Mouse (Mus musculus) midbrain, embryonic 11.5 days (tissue): ENCODE results near the gene Rtl1. TPM values are rescaled to one million over a fixed set of nuclear protein-coding genes. Genes with fewer than 3 reads are reported as not detected.

ENCODE experiments used
- ATAC-seq: fragments of 200-750 bp; cut with Nextera tagmentation; 2 replicates; pipeline ENCODE4 v1.8.0; 2017; ENCODE audit warnings: moderate TSS enrichment, moderate library complexity; ENCODE audit not compliant: low FRiP score
- DNase-seq: peaks from one replicate; pipeline ENCODE4 v3.0.0; 2015; ENCODE audit warnings: low spot score; ENCODE audit errors: missing footprints
- H3K27ac ChIP-seq: fragments of 300-500 bp; sonication (generic); 2 replicates; pipeline ENCODE4 v1.5.1; 2014; ENCODE audit warnings: low read depth, low read length
- H3K27me3 ChIP-seq: fragments of 300-500 bp; sonication (generic); 2 replicates; pipeline ENCODE4 v1.6.1; 2014; ENCODE audit warnings: mild to moderate bottlenecking, low read length, moderate library complexity, mixed read lengths; ENCODE audit not compliant: control insufficient read depth, insufficient read depth
- H3K36me3 ChIP-seq: fragments of 300-500 bp; sonication (generic); 2 replicates; pipeline ENCODE4 v1.6.1; 2014; ENCODE audit warnings: mild to moderate bottlenecking, low read length, moderate library complexity, mixed read lengths; ENCODE audit not compliant: control insufficient read depth, insufficient read depth
- H3K4me1 ChIP-seq: fragments of 300-500 bp; sonication (generic); 2 replicates; pipeline ENCODE4 v1.6.1; 2014; ENCODE audit warnings: low read length; ENCODE audit not compliant: control insufficient read depth, insufficient read depth
- H3K4me2 ChIP-seq: fragments of 300-500 bp; sonication (generic); 2 replicates; pipeline ENCODE4 v1.6.1; 2014; ENCODE audit warnings: mild to moderate bottlenecking, moderate library complexity
- H3K4me3 ChIP-seq: fragments of 300-500 bp; sonication (generic); 2 replicates; pipeline ENCODE4 v1.5.1; 2014; ENCODE audit warnings: low read depth, low read length
- H3K9ac ChIP-seq: fragments of 300-500 bp; sonication (generic); 2 replicates; pipeline ENCODE4 v1.6.1; 2014; ENCODE audit warnings: low read length
- H3K9me3 ChIP-seq: fragments of 300-500 bp; sonication (generic); 2 replicates; pipeline ENCODE4 v1.6.1; 2016; ENCODE audit warnings: low read length; ENCODE audit not compliant: control insufficient read depth
- WGBS: fragments of 180-500 bp; shearing (Covaris S2); extraction: QIAGEN DNeasy Blood & Tissue Kit; methylation state at CpG from one replicate; pipeline ENCODE4 v1.1.7; 2014; 5-methylcytosine and 5-hydroxymethylcytosine counted together
- polyA plus RNA-seq: library from polyadenylated mRNA; unstranded; fragments of >200 nt; fragmentation: Nextera tagmentation; extraction: Ambion mirVana; gene quantifications from 2 replicates; pipeline ENCODE4 v1.2.1, GENCODE M21; 2014

The Rtl1 gene
- polyA plus RNA-seq, 1 experiment from 2014 or later, result 0.59 TPM

DNA sequence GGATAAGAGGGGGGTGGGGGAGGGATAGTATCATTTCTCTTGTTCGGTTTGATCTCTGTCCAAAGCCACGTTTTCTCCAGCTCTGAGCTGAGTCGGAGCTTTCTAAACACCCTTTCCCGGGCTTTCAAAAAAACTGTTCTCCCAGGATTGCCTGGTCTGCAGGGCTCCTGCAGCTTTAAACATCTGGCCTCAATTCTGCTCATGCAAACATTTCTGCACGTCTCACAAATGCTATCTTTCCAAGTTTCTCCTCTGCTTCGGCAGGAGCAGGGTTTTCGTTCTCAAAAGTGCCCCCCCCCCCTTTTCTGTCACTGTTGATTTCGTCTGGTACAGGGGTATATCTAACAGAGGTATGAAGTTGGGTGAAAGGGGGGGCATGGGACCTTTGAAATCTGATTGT lies 3.9 kb downstream of the Rtl1 start:
- H3K27me3 ChIP-seq, result no peaks in the 10 kb centered on the region
- H3K4me2 ChIP-seq, result no peak overlapping the region
- peaks cover 4% of the 10 kb centered on the region; the same call in 1 of the 2 replicates for H3K36me3 ChIP-seq
- 66% methylated on average over 8 of the region's 8 CpGs for WGBS
- no peak overlapping the region for H3K9ac ChIP-seq
- H3K4me1 ChIP-seq, result no peaks in the 10 kb centered on the region
- ATAC-seq, result no peak
- no peaks in the 10 kb centered on the region for H3K9me3 ChIP-seq
- DNase-seq, result no peak
- no peak overlapping the region for H3K4me3 ChIP-seq
- no peak overlapping the region for H3K27ac ChIP-seq

GRCm38 (mm10) chr12:109595753-109596152 lies 4.4 kb downstream of the Rtl1 start:
- WGBS, result 83% methylated on average over 6 of the region's 6 CpGs
- Histone ChIP-seq H3K27ac (no peak overlapping the region), H3K27me3 (no peaks in the 10 kb centered on the region), H3K4me3 (no peak overlapping the region), H3K9me3 (no peaks in the 10 kb centered on the region), H3K4me1 (no peaks in the 10 kb centered on the region), H3K9ac (no peak overlapping the region), H3K36me3 (peaks cover 4% of the 10 kb centered on the region; the same call in 1 of the 2 replicates), H3K4me2 (no peak overlapping the region)
- no peak for ATAC-seq
- no peak for DNase-seq

GRCm38 (mm10) chr12:109594961-109595360 lies 5.2 kb downstream of the Rtl1 start:
- DNase-seq (no peak), ATAC-seq (no peak)
- Histone ChIP-seq H3K27ac (no peak overlapping the region), H3K4me1 (no peaks in the 10 kb centered on the region), H3K9ac (no peak overlapping the region), H3K4me2 (no peak overlapping the region), H3K27me3 (no peaks in the 10 kb centered on the region), H3K4me3 (no peak overlapping the region), H3K36me3 (peaks cover 4% of the 10 kb centered on the region; the same call in 1 of the 2 replicates), H3K9me3 (no peaks in the 10 kb centered on the region)
- 84% methylated on average over 7 of the region's 7 CpGs for WGBS

DNA sequence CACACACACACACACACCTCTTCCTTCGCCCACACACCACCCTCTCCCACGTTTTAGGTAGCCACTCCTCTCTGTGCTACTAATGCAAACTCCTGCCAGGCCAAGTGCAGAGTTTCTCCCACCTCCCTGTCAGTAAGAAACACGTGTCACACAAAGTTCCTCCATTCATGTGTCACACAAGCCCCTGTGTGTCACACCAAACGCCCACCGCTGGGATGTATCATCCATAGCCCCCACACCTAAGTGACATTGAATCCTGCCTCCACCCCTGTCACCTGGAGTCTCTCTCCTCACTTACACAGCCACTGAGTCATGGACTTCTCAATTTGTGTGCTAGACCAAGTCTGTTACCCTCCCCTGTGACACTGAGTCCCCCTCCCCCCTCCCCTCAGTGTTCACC lies 17.9 kb downstream of the Rtl1 start:
- ATAC-seq (no peak), DNase-seq (no peak)
- Histone ChIP-seq H3K9ac (no peak overlapping the region), H3K27ac (no peak overlapping the region), H3K27me3 (no peaks in the 10 kb centered on the region), H3K36me3 (0 out of 2 replicates have a peak, but pooled peaks cover 3% of the 10 kb centered on the region), H3K9me3 (no peaks in the 10 kb centered on the region), H3K4me2 (no peak overlapping the region), H3K4me1 (no peaks in the 10 kb centered on the region), H3K4me3 (no peak overlapping the region)
- WGBS, result 82% methylated on average over 5 of the region's 5 CpGs

DNA sequence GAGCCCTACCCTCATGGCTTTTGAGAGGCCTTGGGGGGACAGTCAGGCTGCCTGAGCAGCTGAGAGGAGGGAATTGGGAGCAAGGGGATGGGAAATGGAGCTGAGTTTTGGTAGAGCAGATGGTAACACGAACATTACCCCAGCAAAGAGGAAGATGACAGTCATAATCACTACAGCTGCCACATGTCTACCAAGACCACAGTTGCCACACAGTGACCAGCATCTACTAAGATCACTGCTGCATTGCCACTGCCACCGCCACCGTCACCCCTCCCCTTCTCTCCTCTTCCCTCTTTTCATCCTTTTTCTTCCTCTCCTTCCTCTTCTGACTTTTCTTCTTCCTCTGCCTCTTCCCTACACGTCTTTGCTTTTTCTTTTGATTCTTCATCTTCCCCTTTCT lies 27.9 kb downstream of the Rtl1 start:
- WGBS, result 86% methylated on average over 4 of the region's 4 CpGs
- DNase-seq (no peak), ATAC-seq (no peak)
- H3K4me3 ChIP-seq, result no peak overlapping the region
- H3K9ac ChIP-seq, result no peak overlapping the region
- no peak overlapping the region for H3K4me2 ChIP-seq
- no peaks in the 10 kb centered on the region for H3K4me1 ChIP-seq
- no peaks in the 10 kb centered on the region for H3K9me3 ChIP-seq
- peaks cover 7% of the 10 kb centered on the region; the same call in 1 of the 2 replicates for H3K36me3 ChIP-seq
- H3K27me3 ChIP-seq, result no peaks in the 10 kb centered on the region
- H3K27ac ChIP-seq, result no peak overlapping the region

DNA sequence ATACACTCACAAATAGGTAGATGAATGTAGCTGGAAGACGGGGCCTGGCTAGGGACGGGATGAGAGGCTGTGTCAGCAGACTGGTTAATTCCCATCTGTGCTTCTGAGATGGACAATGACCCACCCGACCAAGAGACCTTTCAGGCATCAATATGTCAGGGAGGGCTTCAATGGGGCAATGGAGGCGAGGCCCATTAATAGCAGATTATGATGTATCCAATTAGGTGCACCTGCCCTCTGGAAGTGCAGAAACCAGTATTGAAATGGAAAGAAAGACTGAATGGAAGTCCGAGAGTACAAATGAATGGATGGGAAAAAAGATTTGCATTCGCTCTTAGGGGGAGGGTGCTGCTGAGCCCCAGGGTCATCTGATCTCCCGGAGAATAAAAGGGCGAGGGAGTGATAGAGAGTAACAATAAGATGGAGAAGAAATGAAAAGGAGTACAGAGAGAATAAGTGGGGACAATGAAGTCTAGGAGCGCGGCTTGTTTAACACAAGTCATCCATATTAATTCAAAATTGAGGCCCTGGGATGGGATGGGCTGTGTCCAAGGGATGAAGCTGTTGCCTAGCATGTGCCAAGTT lies 39.9 kb downstream of the Rtl1 start:
- DNase-seq (peak; percentile 88), ATAC-seq (peak; percentile 75)
- WGBS, result 27% methylated on average over 10 of the region's 10 CpGs
- H3K4me3 ChIP-seq, result no peak overlapping the region
- H3K4me2 ChIP-seq, result no peak overlapping the region; the same call in 1 of the 2 replicates
- H3K4me1 ChIP-seq, result peaks cover 45% of the 10 kb centered on the region
- H3K27ac ChIP-seq, result peak overlapping the region; percentile 50
- H3K9me3 ChIP-seq, result no peaks in the 10 kb centered on the region
- no peaks in the 10 kb centered on the region for H3K27me3 ChIP-seq
- no peak overlapping the region for H3K9ac ChIP-seq
- H3K36me3 ChIP-seq, result no peaks in the 10 kb centered on the region

DNA sequence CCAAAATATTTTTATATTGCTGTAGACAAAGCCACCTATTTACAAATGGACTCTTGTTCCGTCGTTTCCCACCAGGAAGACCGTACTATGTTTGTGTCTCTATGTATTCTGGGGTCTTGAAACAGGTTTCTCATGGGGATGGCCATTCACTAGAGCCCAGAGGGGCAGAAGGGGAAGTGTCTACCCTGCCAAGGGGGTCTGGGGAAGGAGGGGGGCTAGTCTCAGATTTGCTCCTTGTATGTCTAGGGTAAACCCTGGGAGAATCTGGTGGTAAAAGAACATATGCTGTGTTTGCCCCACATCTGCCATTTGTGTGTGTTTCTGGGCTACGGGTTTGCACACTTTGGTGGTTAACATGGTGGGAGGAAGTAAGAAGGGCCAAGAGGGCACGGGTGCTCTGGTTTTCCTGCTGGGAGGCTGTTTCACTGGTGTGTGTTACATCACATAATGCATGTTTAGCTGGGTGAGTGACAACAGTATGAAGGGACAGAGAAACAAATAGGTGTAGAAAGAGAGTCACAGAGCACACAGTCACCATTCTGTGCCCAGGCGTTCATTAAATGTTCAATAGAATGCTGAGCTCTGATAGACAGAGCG lies 41.1 kb downstream of the Rtl1 start:
- no peaks in the 10 kb centered on the region; the same call in 1 of the 2 replicates for H3K36me3 ChIP-seq
- H3K27me3 ChIP-seq, result no peaks in the 10 kb centered on the region; the same call in 1 of the 2 replicates
- no peak for ATAC-seq
- peaks cover 52% of the 10 kb centered on the region for H3K4me1 ChIP-seq
- no peaks in the 10 kb centered on the region for H3K9me3 ChIP-seq
- DNase-seq, result no peak
- H3K27ac ChIP-seq, result peak overlapping the region; percentile 50
- no peak overlapping the region for H3K9ac ChIP-seq
- H3K4me2 ChIP-seq, result no peak overlapping the region
- H3K4me3 ChIP-seq, result no peak overlapping the region
- 74% methylated on average over 7 of the region's 7 CpGs for WGBS

GRCm38 (mm10) chr12:109558226-109558824 lies 41.8 kb downstream of the Rtl1 start:
- no peak for DNase-seq
- Histone ChIP-seq H3K36me3 (no peaks in the 10 kb centered on the region; the same call in 1 of the 2 replicates), H3K27me3 (no peaks in the 10 kb centered on the region; the same call in 1 of the 2 replicates), H3K4me2 (no peak overlapping the region), H3K27ac (peak overlapping the region; percentile 67), H3K4me3 (no peak overlapping the region), H3K4me1 (peaks cover 56% of the 10 kb centered on the region), H3K9me3 (no peaks in the 10 kb centered on the region), H3K9ac (no peak overlapping the region)
- peak; percentile 61 for ATAC-seq
- 50% methylated on average over 12 of the region's 12 CpGs for WGBS

DNA sequence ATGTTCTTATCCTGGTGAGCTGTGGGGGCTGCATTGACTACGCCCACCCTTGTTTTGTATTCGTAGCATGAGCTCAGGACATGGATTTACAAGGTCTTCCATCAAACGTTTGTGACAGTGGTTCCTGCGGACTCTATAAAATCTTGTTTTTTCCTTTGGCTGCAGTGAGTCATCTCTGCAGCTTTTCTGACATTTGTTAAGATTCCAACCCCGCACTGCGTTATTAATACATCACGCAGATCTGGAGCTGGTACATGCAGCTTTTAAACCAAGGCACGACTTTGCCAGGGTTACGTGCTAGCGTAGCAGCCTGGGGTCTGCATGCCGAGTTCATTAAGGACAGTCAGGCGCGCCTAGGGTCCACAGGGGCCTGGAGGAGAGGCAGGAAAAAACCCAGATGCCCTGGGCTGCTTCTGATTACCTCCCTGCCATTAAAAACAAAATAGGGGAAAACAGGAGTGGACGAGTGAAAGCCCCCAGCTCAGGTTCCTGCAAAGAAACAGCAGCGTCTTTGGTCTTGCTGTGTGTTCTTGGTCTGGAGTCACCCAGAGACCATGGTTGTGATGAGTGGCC lies 44.2 kb downstream of the Rtl1 start:
- Histone ChIP-seq H3K27ac (no peak overlapping the region; the same call in 1 of the 2 replicates), H3K4me2 (no peak overlapping the region), H3K9me3 (no peaks in the 10 kb centered on the region), H3K4me3 (no peak overlapping the region), H3K4me1 (peaks cover 55% of the 10 kb centered on the region), H3K36me3 (no peaks in the 10 kb centered on the region; the same call in 1 of the 2 replicates), H3K27me3 (no peaks in the 10 kb centered on the region; the same call in 1 of the 2 replicates), H3K9ac (no peak overlapping the region)
- DNase-seq (no peak), ATAC-seq (no peak)
- 71% methylated on average over 15 of the region's 15 CpGs for WGBS
